Mouse (Mus musculus): ENCODE measurements around the gene Utp4. TPM values are rescaled to one million over a fixed set of nuclear protein-coding genes. Genes with fewer than 3 reads are reported as not detected.

Gene Utp4
- polyA plus RNA-seq (2015; fragmentation: Nextera tagmentation; extraction: Ambion mirVana) = 58.2 and 59.1 TPM in 2 replicates

DNA sequence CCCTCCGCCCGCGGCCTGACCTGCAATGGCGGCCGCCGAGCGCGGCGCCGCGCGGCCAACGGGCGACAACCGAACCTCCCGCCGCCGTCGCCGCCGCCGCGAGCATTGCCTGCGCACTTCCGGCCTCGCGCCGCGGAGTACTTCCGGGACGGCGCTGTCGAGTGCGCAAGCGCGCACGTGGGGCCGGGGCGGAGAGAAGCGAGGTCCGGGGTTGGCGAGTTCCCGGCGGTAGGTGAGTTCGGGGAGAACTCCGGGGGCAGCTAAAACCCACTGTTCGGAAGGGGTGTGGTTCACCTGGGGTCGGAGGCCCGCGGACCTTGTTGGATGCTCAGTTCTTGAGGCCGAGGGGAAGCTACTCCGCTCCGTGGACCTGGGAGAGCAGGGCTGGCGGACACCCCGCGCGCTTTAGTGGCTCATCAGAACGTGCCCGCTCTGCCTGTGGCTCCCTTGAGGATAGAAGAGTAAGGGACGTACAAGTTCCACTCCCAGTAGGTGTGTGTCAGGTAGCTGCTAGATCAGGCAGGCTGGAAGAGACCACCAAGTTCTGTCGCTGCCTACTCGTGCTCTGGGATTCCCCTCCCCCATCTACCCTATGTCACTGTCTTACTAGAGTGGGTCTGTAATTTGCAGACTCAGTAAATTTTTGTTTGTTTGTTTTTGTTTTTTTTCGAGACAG lies at the start of gene Utp4:
TSS of gene Utp4 (plus strand) at position 156 of the 676 bp plus-strand sequence.
- Histone ChIP-seq H3K4me3 (replicated peaks; ENCODE audit: low read length) (peak within 1 kb of the TSS; percentile 89), H3K9me3 (replicated peaks; ENCODE audit: control insufficient read depth, low read length) (no peaks in the 10 kb centered on the region), H3K9ac (ENCODE audit: low read length) (peak within 1 kb of the TSS; percentile 96), H3K4me2 (ENCODE audit: low read depth, low read length) (peak within 1 kb of the TSS; percentile 66), H3K27me3 (ENCODE audit: control insufficient read depth, insufficient read depth, low read length) (no peaks in the 10 kb centered on the region), H3K27ac (ENCODE audit: low read length) (peak within 1 kb of the TSS; percentile 93), H3K36me3 (ENCODE audit: control insufficient read depth, insufficient read depth, low read length) (0 out of 2 replicates have a peak, but pooled peaks cover 8% of the 10 kb centered on the region), H3K4me1 (ENCODE audit: control insufficient read depth, insufficient read depth, low read length) (peaks cover 15% of the 10 kb centered on the region)
- ATAC-seq (ENCODE audit: insufficient read depth, low FRiP score) = peak; percentile 96
- under 1% methylated on average over 61 of the region's 63 CpGs for WGBS

DNA sequence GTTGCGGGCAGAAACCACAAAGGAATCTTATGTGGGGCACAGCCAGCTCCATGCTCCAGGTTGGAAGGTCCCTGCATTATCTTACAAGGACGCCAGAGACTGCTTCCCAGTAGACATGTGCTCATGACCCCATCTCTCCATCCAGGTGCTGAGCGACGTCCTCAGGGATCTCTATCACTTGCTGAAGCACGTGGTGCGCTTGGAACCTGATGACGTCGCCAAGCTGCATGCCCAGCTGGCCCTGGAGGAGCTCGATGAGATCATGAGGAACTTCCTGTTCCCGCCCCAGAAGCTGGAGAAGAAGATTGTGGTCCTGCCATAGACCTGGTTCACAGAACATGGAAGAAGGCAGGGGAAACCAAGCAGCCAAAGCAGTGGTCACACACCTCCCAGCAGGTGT lies 43.4 kb upstream of the Utp4 start:
- no peaks in the 10 kb centered on the region for H3K9me3 ChIP-seq (replicated peaks; ENCODE audit: control insufficient read depth, low read length)
- H3K27ac ChIP-seq (ENCODE audit: low read length) = no peak overlapping the region
- H3K27me3 ChIP-seq (ENCODE audit: control insufficient read depth, insufficient read depth, low read length) = no peaks in the 10 kb centered on the region
- H3K4me1 ChIP-seq (ENCODE audit: control insufficient read depth, insufficient read depth, low read length) = no peaks in the 10 kb centered on the region
- 82% methylated on average over 10 of the region's 10 CpGs for WGBS
- no peak for ATAC-seq (ENCODE audit: insufficient read depth, low FRiP score)
- no peaks in the 10 kb centered on the region for H3K36me3 ChIP-seq (ENCODE audit: control insufficient read depth, insufficient read depth, low read length)
- H3K4me3 ChIP-seq (replicated peaks; ENCODE audit: low read length) = no peak overlapping the region
- no peak overlapping the region for H3K9ac ChIP-seq (ENCODE audit: low read length)
- no peak overlapping the region for H3K4me2 ChIP-seq (ENCODE audit: low read depth, low read length)

- H3K4me2 ChIP-seq (ENCODE audit: low read depth, low read length) = no peak overlapping the region
- H3K4me3 ChIP-seq (replicated peaks; ENCODE audit: low read length) = no peak overlapping the region
- 39% methylated on average over 8 of the region's 8 CpGs for WGBS
- H3K4me1 ChIP-seq (ENCODE audit: control insufficient read depth, insufficient read depth, low read length) = no peaks in the 10 kb centered on the region
- no peaks in the 10 kb centered on the region for H3K9me3 ChIP-seq (replicated peaks; ENCODE audit: control insufficient read depth, low read length)
- H3K27me3 ChIP-seq (ENCODE audit: control insufficient read depth, insufficient read depth, low read length) = no peaks in the 10 kb centered on the region
- ATAC-seq (ENCODE audit: insufficient read depth, low FRiP score) = no peak
- H3K36me3 ChIP-seq (ENCODE audit: control insufficient read depth, insufficient read depth, low read length) = no peaks in the 10 kb centered on the region
- H3K9ac ChIP-seq (ENCODE audit: low read length) = no peak overlapping the region
- H3K27ac ChIP-seq (ENCODE audit: low read length) = no peak overlapping the region
Measured at GRCm38 (mm10) chr8:106854534-106855241, 38.7 kb upstream of the Utp4 start.

DNA sequence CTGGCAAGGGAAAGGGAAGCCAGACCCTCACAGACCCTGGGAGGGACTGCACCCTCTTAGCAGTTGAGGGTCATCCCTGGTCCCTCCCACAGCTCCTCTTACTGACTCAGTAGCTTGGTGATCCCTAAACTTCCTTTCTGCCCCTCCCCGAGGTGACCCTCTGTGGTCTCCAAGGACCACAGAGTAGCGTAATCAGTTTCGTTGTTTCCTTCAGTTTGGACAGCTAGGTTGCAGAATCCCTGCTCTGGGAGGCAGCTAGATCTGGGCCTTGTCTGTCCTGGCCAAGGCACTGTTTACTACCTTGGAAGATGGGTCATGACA lies 38.2 kb upstream of the Utp4 start:
- 63% methylated on average over 3 of the region's 3 CpGs for WGBS
- Histone ChIP-seq H3K9me3 (replicated peaks; ENCODE audit: control insufficient read depth, low read length) (no peaks in the 10 kb centered on the region), H3K4me3 (replicated peaks; ENCODE audit: low read length) (no peak overlapping the region), H3K36me3 (ENCODE audit: control insufficient read depth, insufficient read depth, low read length) (no peaks in the 10 kb centered on the region), H3K27ac (ENCODE audit: low read length) (no peak overlapping the region), H3K4me1 (ENCODE audit: control insufficient read depth, insufficient read depth, low read length) (no peaks in the 10 kb centered on the region), H3K4me2 (ENCODE audit: low read depth, low read length) (no peak overlapping the region), H3K9ac (ENCODE audit: low read length) (no peak overlapping the region), H3K27me3 (ENCODE audit: control insufficient read depth, insufficient read depth, low read length) (no peaks in the 10 kb centered on the region)
- no peak for ATAC-seq (ENCODE audit: insufficient read depth, low FRiP score)

- no peak overlapping the region for H3K4me2 ChIP-seq (ENCODE audit: low read depth, low read length)
- WGBS = 62% methylated on average over 10 of the region's 10 CpGs
- H3K4me1 ChIP-seq (ENCODE audit: control insufficient read depth, insufficient read depth, low read length) = no peaks in the 10 kb centered on the region
- no peaks in the 10 kb centered on the region for H3K9me3 ChIP-seq (replicated peaks; ENCODE audit: control insufficient read depth, low read length)
- H3K4me3 ChIP-seq (replicated peaks; ENCODE audit: low read length) = no peak overlapping the region
- no peak overlapping the region for H3K27ac ChIP-seq (ENCODE audit: low read length)
- no peak overlapping the region for H3K9ac ChIP-seq (ENCODE audit: low read length)
- peak; percentile 64; the same call in 1 of the 2 replicates for ATAC-seq (ENCODE audit: insufficient read depth, low FRiP score)
- H3K27me3 ChIP-seq (ENCODE audit: control insufficient read depth, insufficient read depth, low read length) = no peaks in the 10 kb centered on the region
- no peaks in the 10 kb centered on the region for H3K36me3 ChIP-seq (ENCODE audit: control insufficient read depth, insufficient read depth, low read length)
Measured at GRCm38 (mm10) chr8:106862845-106863244, 30.6 kb upstream of the Utp4 start.

DNA sequence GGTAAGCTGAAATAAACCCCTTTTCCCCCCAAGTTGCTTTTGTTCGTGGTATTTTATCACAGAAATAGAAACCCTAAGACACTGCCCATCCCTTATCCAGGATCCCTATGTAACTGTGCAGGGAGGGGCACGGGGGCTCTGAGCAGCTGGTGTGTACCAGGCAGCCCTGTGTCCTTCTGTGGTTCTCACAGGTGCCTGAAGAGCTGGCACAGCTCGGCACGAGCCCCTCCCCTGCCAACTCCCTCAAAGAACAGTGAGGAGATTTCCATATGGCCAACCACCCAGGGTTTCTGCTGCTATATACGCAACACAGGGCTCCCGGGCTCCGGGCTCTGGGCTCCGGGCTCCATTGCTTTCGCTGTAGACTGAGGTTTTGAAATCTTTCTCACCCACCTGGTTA lies 28.1 kb upstream of the Utp4 start:
- H3K9ac ChIP-seq (ENCODE audit: low read length) = no peak overlapping the region
- H3K4me3 ChIP-seq (replicated peaks; ENCODE audit: low read length) = no peak overlapping the region
- 0 out of 2 replicates have a peak, but pooled peaks cover 3% of the 10 kb centered on the region for H3K27me3 ChIP-seq (ENCODE audit: control insufficient read depth, insufficient read depth, low read length)
- no peak overlapping the region for H3K4me2 ChIP-seq (ENCODE audit: low read depth, low read length)
- no peaks in the 10 kb centered on the region for H3K9me3 ChIP-seq (replicated peaks; ENCODE audit: control insufficient read depth, low read length)
- no peaks in the 10 kb centered on the region for H3K36me3 ChIP-seq (ENCODE audit: control insufficient read depth, insufficient read depth, low read length)
- 74% methylated on average over 9 of the region's 9 CpGs for WGBS
- H3K27ac ChIP-seq (ENCODE audit: low read length) = no peak overlapping the region
- H3K4me1 ChIP-seq (ENCODE audit: control insufficient read depth, insufficient read depth, low read length) = no peaks in the 10 kb centered on the region; the same call in 1 of the 2 replicates
- no peak for ATAC-seq (ENCODE audit: insufficient read depth, low FRiP score)

- H3K36me3 ChIP-seq (ENCODE audit: control insufficient read depth, insufficient read depth, low read length) = no peaks in the 10 kb centered on the region
- H3K4me3 ChIP-seq (replicated peaks; ENCODE audit: low read length) = peak within 1 kb of the TSS; percentile 60
- H3K4me1 ChIP-seq (ENCODE audit: control insufficient read depth, insufficient read depth, low read length) = peaks cover 19% of the 10 kb centered on the region
- H3K27ac ChIP-seq (ENCODE audit: low read length) = no peak within 1 kb of the TSS
- no peak for ATAC-seq (ENCODE audit: insufficient read depth, low FRiP score)
- H3K4me2 ChIP-seq (ENCODE audit: low read depth, low read length) = peak within 1 kb of the TSS; percentile 99
- WGBS = 3% methylated on average over 18 of the region's 18 CpGs
- peak within 1 kb of the TSS; percentile 71 for H3K9ac ChIP-seq (ENCODE audit: low read length)
- H3K9me3 ChIP-seq (replicated peaks; ENCODE audit: control insufficient read depth, low read length) = no peaks in the 10 kb centered on the region
- peaks cover 7% of the 10 kb centered on the region for H3K27me3 ChIP-seq (ENCODE audit: control insufficient read depth, insufficient read depth, low read length)
Measured at GRCm38 (mm10) chr8:106870051-106870450, 23.4 kb upstream of the Utp4 start, which contains the start of gene Has3. TSS of gene Has3 (plus strand) at chr8:106870242.

- ATAC-seq (ENCODE audit: insufficient read depth, low FRiP score) = peak; percentile 61; the same call in 1 of the 2 replicates
- peak overlapping the region; percentile 71 for H3K9ac ChIP-seq (ENCODE audit: low read length)
- no peaks in the 10 kb centered on the region for H3K9me3 ChIP-seq (replicated peaks; ENCODE audit: control insufficient read depth, low read length)
- H3K4me1 ChIP-seq (ENCODE audit: control insufficient read depth, insufficient read depth, low read length) = peaks cover 19% of the 10 kb centered on the region
- H3K27ac ChIP-seq (ENCODE audit: low read length) = no peak overlapping the region
- H3K36me3 ChIP-seq (ENCODE audit: control insufficient read depth, insufficient read depth, low read length) = no peaks in the 10 kb centered on the region
- H3K4me3 ChIP-seq (replicated peaks; ENCODE audit: low read length) = peak overlapping the region; percentile 60
- WGBS = under 1% methylated on average over 62 of the region's 63 CpGs
- peaks cover 7% of the 10 kb centered on the region for H3K27me3 ChIP-seq (ENCODE audit: control insufficient read depth, insufficient read depth, low read length)
- peak overlapping the region; percentile 99 for H3K4me2 ChIP-seq (ENCODE audit: low read depth, low read length)
Measured at GRCm38 (mm10) chr8:106870537-106871327, 22.7 kb upstream of the Utp4 start.
